Mouse (Mus musculus) neural tube, embryonic 11.5 days (tissue): ENCODE results near the gene Gm6583. TPM values are rescaled to one million over a fixed set of nuclear protein-coding genes. Genes with fewer than 3 reads are reported as not detected.
A peak's percentile ranks its signal among the peaks of the same experiment; 100 is the strongest.

Source experiments
- ATAC-seq: fragments of 200-750 bp; cut with Nextera tagmentation; 2 replicates; pipeline ENCODE4 v1.8.0; 2017; ENCODE audit warnings: moderate number of reproducible peaks, mild to moderate bottlenecking, moderate TSS enrichment, moderate library complexity; ENCODE audit not compliant: insufficient read depth, low FRiP score, low TSS enrichment
- DNase-seq: peaks from one replicate; pipeline ENCODE4 v3.0.0-alpha.2; 2015; ENCODE audit warnings: low spot score
- H3K27ac ChIP-seq: fragments of 300-500 bp; sonication (generic); 2 replicates; pipeline ENCODE4 v1.5.1; 2014; ENCODE audit warnings: low read depth, mild to moderate bottlenecking, low read length
- H3K27me3 ChIP-seq: fragments of 300-500 bp; sonication (generic); 2 replicates; pipeline ENCODE4 v1.6.1; 2014; ENCODE audit warnings: mild to moderate bottlenecking, low read length, mixed read lengths; ENCODE audit not compliant: control insufficient read depth, insufficient read depth
- H3K36me3 ChIP-seq: fragments of 300-500 bp; sonication (generic); 2 replicates; pipeline ENCODE4 v1.6.1; 2014; ENCODE audit warnings: mild to moderate bottlenecking, low read length, moderate library complexity, mixed read lengths; ENCODE audit not compliant: control insufficient read depth, insufficient read depth
- H3K4me1 ChIP-seq: fragments of 300-500 bp; sonication (generic); 2 replicates; pipeline ENCODE4 v1.6.1; 2014; ENCODE audit warnings: low read length, mixed read lengths; ENCODE audit not compliant: control insufficient read depth, insufficient read depth
- H3K4me2 ChIP-seq: fragments of 300-500 bp; sonication (generic); 2 replicates; pipeline ENCODE4 v1.6.1; 2014; ENCODE audit warnings: low read depth, mild to moderate bottlenecking, moderate library complexity
- H3K4me3 ChIP-seq: fragments of 300-500 bp; sonication (generic); 2 replicates; pipeline ENCODE4 v1.5.1; 2014; ENCODE audit warnings: low read depth, low read length
- H3K9ac ChIP-seq: fragments of 300-500 bp; sonication (generic); 2 replicates; pipeline ENCODE4 v1.6.1; 2014; ENCODE audit warnings: mild to moderate bottlenecking, low read length
- H3K9me3 ChIP-seq: fragments of 300-500 bp; sonication (generic); 2 replicates; pipeline ENCODE4 v1.6.1; 2016; ENCODE audit warnings: low read length; ENCODE audit not compliant: control insufficient read depth
- WGBS: fragments of 180-500 bp; shearing (Covaris S2); extraction: QIAGEN DNeasy Blood & Tissue Kit; methylation state at CpG from one replicate; pipeline ENCODE4 v1.1.7; 2014; 5-methylcytosine and 5-hydroxymethylcytosine counted together
- polyA plus RNA-seq: library from polyadenylated mRNA; unstranded; fragments of >200 nt; fragmentation: Nextera tagmentation; extraction: Ambion mirVana; gene quantifications from 2 replicates; pipeline ENCODE4 v1.2.1, GENCODE M21; 2014

The Gm6583 gene
- polyA plus RNA-seq, 1 experiment from 2014 or later = 0.20 TPM

GRCm38 (mm10) chr5:112360077-112360476 lies 4.2 kb upstream of the Gm6583 start:
- Histone ChIP-seq H3K27ac (no peak overlapping the region), H3K4me2 (no peak overlapping the region), H3K9ac (no peak overlapping the region), H3K36me3 (no peaks in the 10 kb centered on the region; the same call in 1 of the 2 replicates), H3K27me3 (no peaks in the 10 kb centered on the region), H3K9me3 (no peaks in the 10 kb centered on the region), H3K4me3 (no peak overlapping the region), H3K4me1 (no peaks in the 10 kb centered on the region)
- ATAC-seq (no peak), DNase-seq (no peak)
- WGBS = 72% methylated on average over 3 of the region's 3 CpGs

- no peak overlapping the region for H3K27ac ChIP-seq
- ATAC-seq (no peak), DNase-seq (no peak)
- 91% methylated on average over 4 of the region's 4 CpGs for WGBS
- no peak overlapping the region for H3K4me2 ChIP-seq
- no peaks in the 10 kb centered on the region for H3K4me1 ChIP-seq
- no peak overlapping the region for H3K4me3 ChIP-seq
- no peaks in the 10 kb centered on the region for H3K9me3 ChIP-seq
- H3K36me3 ChIP-seq = no peaks in the 10 kb centered on the region; the same call in 1 of the 2 replicates
- H3K9ac ChIP-seq = no peak overlapping the region
- H3K27me3 ChIP-seq = no peaks in the 10 kb centered on the region
Observed at GRCm38 (mm10) chr5:112359520-112359919, 3.7 kb upstream of the Gm6583 start.

DNA sequence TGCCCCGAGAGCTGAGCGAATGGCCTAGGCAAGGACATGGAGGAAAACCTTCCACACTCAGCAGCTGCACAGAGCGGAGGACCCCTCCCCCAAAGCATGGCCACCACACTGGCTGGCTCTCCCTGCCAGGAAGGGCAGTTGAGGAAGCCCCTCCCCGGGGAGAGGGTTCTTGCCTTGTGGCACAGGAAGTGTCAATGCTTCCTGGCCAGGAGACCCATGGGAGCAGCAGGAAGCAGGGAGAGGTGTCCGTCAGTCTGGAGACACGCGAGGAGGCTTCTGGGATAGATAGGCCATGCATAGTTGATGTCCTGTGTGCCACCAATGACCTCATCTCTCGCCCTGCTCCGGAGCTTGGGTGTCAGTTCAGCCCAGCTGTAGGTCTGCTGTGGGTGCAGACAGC lies 489 bp upstream of the Gm6583 start:
- no peak overlapping the region for H3K4me3 ChIP-seq
- no peak for DNase-seq
- H3K4me1 ChIP-seq = no peaks in the 10 kb centered on the region
- H3K36me3 ChIP-seq = no peaks in the 10 kb centered on the region
- no peaks in the 10 kb centered on the region for H3K27me3 ChIP-seq
- no peak overlapping the region for H3K27ac ChIP-seq
- 89% methylated on average over 9 of the region's 9 CpGs for WGBS
- no peak overlapping the region for H3K9ac ChIP-seq
- H3K4me2 ChIP-seq = no peak overlapping the region
- H3K9me3 ChIP-seq = no peaks in the 10 kb centered on the region
- no peak for ATAC-seq

- Histone ChIP-seq H3K27ac (no peak overlapping the region), H3K27me3 (no peaks in the 10 kb centered on the region), H3K9ac (no peak overlapping the region), H3K4me1 (no peaks in the 10 kb centered on the region), H3K36me3 (no peaks in the 10 kb centered on the region), H3K9me3 (no peaks in the 10 kb centered on the region), H3K4me3 (no peak overlapping the region), H3K4me2 (no peak overlapping the region)
- 94% methylated on average over 6 of the region's 6 CpGs for WGBS
- ATAC-seq (no peak), DNase-seq (no peak)
Observed at GRCm38 (mm10) chr5:112355493-112355892, 340 bp downstream of the Gm6583 start.

GRCm38 (mm10) chr5:112349169-112349568 lies 6.7 kb downstream of the Gm6583 start:
- 89% methylated on average over 8 of the region's 8 CpGs for WGBS
- Histone ChIP-seq H3K9ac (no peak overlapping the region), H3K27ac (no peak overlapping the region), H3K4me2 (no peak overlapping the region), H3K27me3 (no peaks in the 10 kb centered on the region), H3K4me1 (peaks cover 5% of the 10 kb centered on the region; the same call in 1 of the 2 replicates), H3K4me3 (no peak overlapping the region), H3K9me3 (no peaks in the 10 kb centered on the region), H3K36me3 (peaks cover 3% of the 10 kb centered on the region)
- no peak for ATAC-seq
- no peak for DNase-seq

DNA sequence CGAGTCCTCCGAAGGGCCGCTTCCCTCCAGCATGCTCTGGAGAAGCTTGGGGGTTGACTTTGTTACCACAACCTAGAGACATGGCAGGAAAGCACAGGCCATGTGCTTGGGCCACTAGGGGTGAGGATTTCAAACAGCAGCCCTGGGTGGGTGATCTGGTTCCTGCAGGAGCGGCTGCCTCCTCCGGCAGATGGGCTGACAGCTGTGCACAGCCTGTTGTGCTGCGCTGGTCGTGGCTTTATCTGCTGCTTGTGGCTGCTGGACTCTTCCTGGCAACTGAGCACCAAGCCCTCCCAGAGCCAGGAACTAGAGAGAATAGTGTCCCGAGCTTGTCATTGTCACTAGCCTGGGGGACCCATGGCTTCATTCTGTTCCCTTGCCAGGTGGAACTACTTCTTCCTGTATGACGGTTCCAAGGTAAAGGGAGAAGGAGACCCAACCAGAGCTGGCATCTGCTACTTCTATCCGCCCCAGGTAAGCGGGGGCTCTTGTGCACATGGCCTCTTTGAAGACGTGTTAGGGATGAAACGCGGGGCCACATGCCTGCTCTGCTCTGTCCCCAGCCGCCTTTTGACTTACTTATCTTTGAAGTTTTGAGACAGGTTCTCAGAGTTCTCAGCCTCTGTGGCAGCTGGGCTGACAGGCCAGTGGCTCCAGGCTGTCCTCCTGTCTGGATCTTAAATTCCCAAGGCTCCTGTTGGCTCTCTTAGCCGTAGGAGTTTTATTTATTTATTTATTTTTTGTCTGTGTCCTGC lies 9.4 kb downstream of the Gm6583 start:
- H3K27ac ChIP-seq = no peak overlapping the region
- no peak overlapping the region for H3K9ac ChIP-seq
- H3K36me3 ChIP-seq = peaks cover 3% of the 10 kb centered on the region
- no peak for ATAC-seq
- peaks cover 15% of the 10 kb centered on the region for H3K4me1 ChIP-seq
- DNase-seq = no peak
- no peaks in the 10 kb centered on the region for H3K27me3 ChIP-seq
- no peaks in the 10 kb centered on the region for H3K9me3 ChIP-seq
- no peak overlapping the region for H3K4me3 ChIP-seq
- H3K4me2 ChIP-seq = no peak overlapping the region
- WGBS = 87% methylated on average over 16 of the region's 16 CpGs

DNA sequence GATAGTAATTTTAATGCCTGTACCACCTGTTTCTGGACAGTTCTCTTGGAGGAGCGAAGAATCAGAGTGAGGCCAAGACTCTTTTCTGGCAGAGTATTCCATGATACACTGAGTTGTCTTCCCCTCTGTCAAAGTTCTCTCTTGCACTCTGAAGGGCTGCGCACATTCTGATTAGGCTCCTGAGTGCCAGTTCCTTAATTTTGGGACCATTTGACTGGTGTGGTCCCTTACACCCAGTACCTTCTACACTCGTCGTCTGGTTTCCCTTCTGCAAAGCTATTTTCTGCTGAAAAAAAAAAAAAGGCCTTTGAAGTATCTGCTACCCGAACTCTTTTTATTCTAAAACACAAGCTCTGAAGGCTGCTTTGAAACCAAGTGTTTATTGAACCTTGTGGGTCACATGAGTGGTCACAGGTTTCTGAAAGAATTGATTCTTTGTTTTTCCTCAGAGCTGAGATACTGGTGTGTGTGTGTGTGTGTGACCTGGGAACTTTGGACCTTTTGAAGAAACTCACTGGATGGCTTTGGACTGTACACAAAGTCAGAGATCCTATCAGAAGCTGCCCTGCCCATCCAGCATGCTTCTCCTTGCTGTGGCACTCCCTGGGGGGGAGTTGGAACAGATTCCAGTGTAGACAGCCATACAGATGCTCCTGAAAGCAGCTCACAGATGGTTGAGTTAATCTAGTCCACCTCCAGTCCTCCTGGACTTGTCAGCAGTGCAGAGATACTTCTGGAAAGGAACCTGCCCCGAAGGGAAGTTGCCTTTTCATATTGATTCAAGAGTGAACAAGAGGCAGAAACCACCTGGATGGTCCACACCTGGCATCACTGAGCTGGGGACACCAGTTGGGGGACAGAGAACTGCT lies 11.5 kb downstream of the Gm6583 start:
- DNase-seq (no peak), ATAC-seq (no peak)
- H3K27ac ChIP-seq = no peak overlapping the region
- H3K27me3 ChIP-seq = no peaks in the 10 kb centered on the region
- H3K9me3 ChIP-seq = no peaks in the 10 kb centered on the region
- H3K4me3 ChIP-seq = no peak overlapping the region
- peaks cover 15% of the 10 kb centered on the region for H3K4me1 ChIP-seq
- H3K36me3 ChIP-seq = peaks cover 5% of the 10 kb centered on the region
- H3K4me2 ChIP-seq = no peak overlapping the region
- WGBS = 78% methylated on average over 6 of the region's 6 CpGs
- H3K9ac ChIP-seq = no peak overlapping the region

DNA sequence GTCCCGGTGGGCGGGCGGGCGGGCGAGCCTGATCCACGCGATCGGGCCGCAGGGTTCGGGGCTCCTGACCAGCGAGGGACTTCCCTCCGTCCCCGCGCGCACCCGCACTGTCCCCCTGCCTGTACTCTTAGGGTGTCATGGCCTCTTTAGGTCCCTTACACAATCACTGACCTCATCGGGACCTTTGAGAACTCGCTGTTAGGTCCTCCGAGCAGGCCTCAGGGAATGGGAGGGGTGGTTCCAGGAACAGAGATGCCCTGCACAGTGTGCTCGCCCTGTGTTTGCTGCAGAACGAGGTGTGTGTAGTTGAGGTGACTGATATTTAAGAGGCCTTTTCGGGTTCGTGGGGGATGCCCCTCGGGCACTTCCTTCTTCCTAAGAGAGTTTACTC lies 12.6 kb downstream of the Gm6583 start:
- Histone ChIP-seq H3K9me3 (no peaks in the 10 kb centered on the region), H3K9ac (peak overlapping the region; percentile 82), H3K36me3 (peaks cover 5% of the 10 kb centered on the region), H3K27me3 (no peaks in the 10 kb centered on the region), H3K4me3 (peak overlapping the region; percentile 53), H3K4me2 (peak overlapping the region; percentile 78), H3K4me1 (peaks cover 15% of the 10 kb centered on the region), H3K27ac (no peak overlapping the region)
- DNase-seq (no peak), ATAC-seq (peak; percentile 48; the same call in 1 of the 2 replicates)
- under 1% methylated on average over 24 of the region's 24 CpGs for whole genome bisulfite sequencing
